Comparison of ENCODE assay signal across 20 mouse cellular contexts in the genomic region with DNA sequence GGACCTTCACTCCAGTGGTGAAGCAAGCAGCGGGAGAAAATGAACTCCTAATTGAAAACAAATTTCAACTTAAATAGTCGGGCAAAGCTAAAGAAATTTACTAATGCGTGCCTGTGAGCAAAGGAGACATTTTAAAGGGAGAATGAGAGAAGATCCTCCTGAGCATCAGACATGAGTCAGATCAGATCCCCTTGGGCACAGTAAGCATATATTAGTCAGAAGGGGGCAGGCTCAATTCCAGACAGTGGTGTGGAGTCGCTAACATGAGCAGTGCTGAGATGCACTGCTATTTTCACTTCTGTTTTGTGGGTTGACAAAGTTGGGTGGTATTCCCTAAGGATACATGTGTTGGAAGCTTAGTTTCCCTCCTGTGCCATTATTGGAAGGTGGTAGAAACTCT.
"Had no signal": no experiment of that assay in that cellular context is flagged by ENCODE, and none has a peak within 500 bp of the region (broad histone marks: within the 10 kb centered on the region; RNA-seq: fewer than 3 reads in every experiment).

No protein-coding gene starts in this region.

- ATAC-seq: liver, embryonic 12.5 days; midbrain, embryonic 13.5 days; midbrain, embryonic 16.5 days had no signal

- H3K36me3 ChIP-seq: limb, embryonic 10.5 days; limb, embryonic 13.5 days; liver, embryonic 12.5 days; liver, embryonic 15.5 days; lung, embryonic 15.5 days; midbrain, embryonic 10.5 days; midbrain, embryonic 13.5 days; stomach, embryonic 15.5 days had no signal

- H3K4me2 ChIP-seq: limb, embryonic 13.5 days; liver, embryonic 12.5 days; liver, embryonic 15.5 days; lung, embryonic 15.5 days; midbrain, embryonic 13.5 days; stomach, embryonic 15.5 days had no signal

- H3K27me3 ChIP-seq: limb, embryonic 13.5 days; liver, embryonic 12.5 days; liver, embryonic 15.5 days; lung, embryonic 15.5 days; megakaryocyte, embryonic 14.5 days; midbrain, embryonic 13.5 days; stomach, embryonic 15.5 days had no signal

- H3K9ac ChIP-seq: limb, embryonic 13.5 days; liver, embryonic 12.5 days; liver, embryonic 15.5 days; lung, embryonic 15.5 days; midbrain, embryonic 13.5 days; stomach, embryonic 15.5 days had no signal

- H3K9me3 ChIP-seq: limb, embryonic 10.5 days; limb, embryonic 13.5 days; liver, embryonic 12.5 days; liver, embryonic 15.5 days; lung, embryonic 15.5 days; megakaryocyte, embryonic 14.5 days; midbrain, embryonic 10.5 days; midbrain, embryonic 13.5 days; stomach, embryonic 15.5 days had no signal

- H3K4me3 ChIP-seq: limb, embryonic 10.5 days; limb, embryonic 13.5 days; liver, embryonic 12.5 days; liver, embryonic 15.5 days; lung, embryonic 15.5 days; megakaryocyte, embryonic 14.5 days; midbrain, embryonic 10.5 days; midbrain, embryonic 13.5 days; stomach, embryonic 15.5 days had no signal

- DNase-seq: kidney, adult 18-20 months; kidney, adult 9 months; kidney, postnatal 36 days; liver; lung, adult 18-20 months; lung, postnatal 10 days; lung, postnatal 36 days; right cerebral cortex, postnatal 25 days; spleen, adult 18-20 months; thymus, postnatal 25 days had no signal

- H3K27ac ChIP-seq: limb, embryonic 10.5 days; limb, embryonic 13.5 days; liver, embryonic 12.5 days; liver, embryonic 15.5 days; lung, embryonic 15.5 days; midbrain, embryonic 10.5 days; midbrain, embryonic 13.5 days; stomach, embryonic 15.5 days had no signal

- H3K4me1 ChIP-seq: liver, embryonic 12.5 days; liver, embryonic 15.5 days; lung, embryonic 15.5 days; megakaryocyte, embryonic 14.5 days; midbrain, embryonic 10.5 days; midbrain, embryonic 13.5 days; stomach, embryonic 15.5 days had no signal
